Mouse (Mus musculus) kidney, postnatal 0 days (tissue): ENCODE data around the gene Atad1. TPM values are rescaled to one million over a fixed set of nuclear protein-coding genes. Genes with fewer than 3 reads are reported as not detected.
A peak's percentile ranks its signal among the peaks of the same experiment; 100 is the strongest.

Experiments
- ATAC-seq: fragments of 200-750 bp; cut with Nextera tagmentation; replicated peaks from 2 replicates; pipeline ENCODE4 v1.8.0; 2017; ENCODE audit warnings: low read depth, moderate number of reproducible peaks, moderate TSS enrichment, moderate library complexity; ENCODE audit not compliant: low FRiP score
- DNase-seq: peaks from one replicate; pipeline ENCODE4 v3.0.0-alpha.2; 2016; ENCODE audit warnings: low spot score
- H3K27ac ChIP-seq: fragments of 300-500 bp; sonication (generic); 2 replicates; pipeline ENCODE4 v1.5.1; 2014; ENCODE audit warnings: mild to moderate bottlenecking
- H3K27me3 ChIP-seq: fragments of 300-500 bp; sonication (generic); 2 replicates; pipeline ENCODE4 v1.6.1; 2014; ENCODE audit warnings: low read length, mixed read lengths; ENCODE audit not compliant: insufficient read depth
- H3K36me3 ChIP-seq: fragments of 300-500 bp; sonication (generic); 2 replicates; pipeline ENCODE4 v1.6.1; 2014; ENCODE audit warnings: low read length, mixed read lengths; ENCODE audit not compliant: insufficient read depth
- H3K4me1 ChIP-seq: fragments of 300-500 bp; sonication (generic); replicated peaks from 2 replicates; pipeline ENCODE4 v1.6.1; 2014; ENCODE audit warnings: antibody characterized with exemption, low read length, mixed read lengths; ENCODE audit not compliant: insufficient read depth
- H3K4me2 ChIP-seq: fragments of 300-500 bp; sonication (generic); 2 replicates; pipeline ENCODE4 v1.6.1; 2014; ENCODE audit warnings: mild to moderate bottlenecking, low read length, moderate library complexity, mixed read lengths
- H3K4me3 ChIP-seq: fragments of 300-500 bp; sonication (generic); replicated peaks from 2 replicates; pipeline ENCODE4 v1.5.1; 2014; ENCODE audit warnings: low read depth, low read length
- H3K9ac ChIP-seq: fragments of 300-500 bp; sonication (generic); 2 replicates; pipeline ENCODE4 v1.6.1; 2014; ENCODE audit warnings: low read depth, low read length
- H3K9me3 ChIP-seq: fragments of 300-500 bp; sonication (generic); replicated peaks from 2 replicates; pipeline ENCODE4 v1.6.1; 2016; ENCODE audit warnings: low read length, inconsistent platforms, mixed read lengths
- CTCF ChIP-seq: IDR thresholded peaks from 2 replicates; pipeline ENCODE4 v1.5.1; 2016; ENCODE audit warnings: antibody characterized with exemption, low read depth, mild to moderate bottlenecking, moderate library complexity
- WGBS: fragments of 180-500 bp; shearing (Covaris S2); extraction: QIAGEN DNeasy Blood & Tissue Kit; methylation state at CpG from one replicate; pipeline ENCODE4 v1.1.7; 2014; 5-methylcytosine and 5-hydroxymethylcytosine counted together
- polyA plus RNA-seq: library from polyadenylated mRNA; unstranded; fragments of >200 nt; fragmentation: Nextera tagmentation; extraction: Ambion mirVana; gene quantifications from 2 replicates; pipeline ENCODE4 v1.2.1, GENCODE M21; 2015

The Atad1 gene
- polyA plus RNA-seq, 1 experiment from 2014 or later, result 79.2 TPM

- no peak for ATAC-seq
- H3K4me3 ChIP-seq, result no peak overlapping the region
- H3K4me1 ChIP-seq, result no peaks in the 10 kb centered on the region
- no peak for DNase-seq
- no peaks in the 10 kb centered on the region for H3K27me3 ChIP-seq
- H3K36me3 ChIP-seq, result no peaks in the 10 kb centered on the region
- no peak overlapping the region for H3K9ac ChIP-seq
- TF ChIP-seq CTCF, result no peak
- no peak overlapping the region for H3K27ac ChIP-seq
- no peaks in the 10 kb centered on the region for H3K9me3 ChIP-seq
- WGBS, result 77% methylated on average over 3 of the region's 3 CpGs
- no peak overlapping the region for H3K4me2 ChIP-seq
These were observed 93.2 kb downstream of the Atad1 start for GRCm38 (mm10) chr19:32646382-32646781.

- WGBS, result 87% methylated on average over 7 of the region's 7 CpGs
- Histone ChIP-seq H3K36me3 (no peaks in the 10 kb centered on the region), H3K9me3 (no peaks in the 10 kb centered on the region), H3K4me3 (no peak overlapping the region), H3K27ac (no peak overlapping the region), H3K27me3 (no peaks in the 10 kb centered on the region), H3K4me1 (no peaks in the 10 kb centered on the region), H3K4me2 (no peak overlapping the region), H3K9ac (no peak overlapping the region)
- no peak for ATAC-seq
- DNase-seq, result no peak
- TF ChIP-seq CTCF, result no peak
These were observed 93.6 kb downstream of the Atad1 start for GRCm38 (mm10) chr19:32645939-32646338.

GRCm38 (mm10) chr19:32643642-32644041 is 95.9 kb downstream of the Atad1 start:
- DNase-seq (no peak), ATAC-seq (no peak)
- H3K4me2 ChIP-seq, result no peak overlapping the region
- TF ChIP-seq CTCF, result peak; percentile 9; the same call in 1 of the 2 replicates
- H3K36me3 ChIP-seq, result no peaks in the 10 kb centered on the region
- no peaks in the 10 kb centered on the region for H3K4me1 ChIP-seq
- no peaks in the 10 kb centered on the region for H3K27me3 ChIP-seq
- no peak overlapping the region for H3K27ac ChIP-seq
- no peak overlapping the region for H3K9ac ChIP-seq
- WGBS, result 95% methylated on average over 3 of the region's 3 CpGs
- no peak overlapping the region for H3K4me3 ChIP-seq
- no peaks in the 10 kb centered on the region for H3K9me3 ChIP-seq

GRCm38 (mm10) chr19:32641995-32642394 is 97.6 kb downstream of the Atad1 start:
- TF ChIP-seq CTCF, result no peak
- H3K4me3 ChIP-seq, result no peak overlapping the region
- no peaks in the 10 kb centered on the region for H3K27me3 ChIP-seq
- H3K36me3 ChIP-seq, result no peaks in the 10 kb centered on the region
- H3K4me2 ChIP-seq, result no peak overlapping the region
- no peaks in the 10 kb centered on the region for H3K9me3 ChIP-seq
- H3K9ac ChIP-seq, result no peak overlapping the region
- no peak for ATAC-seq
- no peak overlapping the region for H3K27ac ChIP-seq
- DNase-seq, result no peak
- no peaks in the 10 kb centered on the region for H3K4me1 ChIP-seq
- 91% methylated on average over 8 of the region's 8 CpGs for WGBS

GRCm38 (mm10) chr19:32641535-32641934 is 98.1 kb downstream of the Atad1 start:
- no peak overlapping the region for H3K4me3 ChIP-seq
- no peak for ATAC-seq
- no peaks in the 10 kb centered on the region for H3K36me3 ChIP-seq
- H3K27me3 ChIP-seq, result no peaks in the 10 kb centered on the region
- WGBS, result 87% methylated on average over 7 of the region's 7 CpGs
- H3K4me2 ChIP-seq, result no peak overlapping the region
- no peak for TF ChIP-seq CTCF
- no peak overlapping the region for H3K9ac ChIP-seq
- no peaks in the 10 kb centered on the region for H3K9me3 ChIP-seq
- H3K27ac ChIP-seq, result no peak overlapping the region
- H3K4me1 ChIP-seq, result no peaks in the 10 kb centered on the region
- DNase-seq, result no peak

GRCm38 (mm10) chr19:32638276-32638903 is 101.2 kb downstream of the Atad1 start:
- 66% methylated on average over 13 of the region's 13 CpGs for WGBS

More at GRCm38 (mm10) chr19:32638276-32638903, 101.2 kb downstream of the Atad1 start:
- TF ChIP-seq CTCF, result no peak
- ATAC-seq, result no peak
- H3K27me3 ChIP-seq, result no peaks in the 10 kb centered on the region
- no peak overlapping the region for H3K4me2 ChIP-seq
- no peak for DNase-seq
- no peak overlapping the region for H3K27ac ChIP-seq
- H3K9ac ChIP-seq, result no peak overlapping the region
- no peaks in the 10 kb centered on the region for H3K4me1 ChIP-seq
- H3K9me3 ChIP-seq, result no peaks in the 10 kb centered on the region
- H3K4me3 ChIP-seq, result no peak overlapping the region
- H3K36me3 ChIP-seq, result no peaks in the 10 kb centered on the region
